Mouse (Mus musculus) lung, postnatal 14 days (tissue): ENCODE measurements at regions not wholly inside any gene's neighbourhood (a gene's known extent, or its start where the extent isn't known, plus 50 kb on each side); places are given as distances from the start of the nearest gene placed in this dataset.

Source experiments
- DNase-seq: peaks from one replicate; pipeline ENCODE4 v3.0.0; 2021

DNA sequence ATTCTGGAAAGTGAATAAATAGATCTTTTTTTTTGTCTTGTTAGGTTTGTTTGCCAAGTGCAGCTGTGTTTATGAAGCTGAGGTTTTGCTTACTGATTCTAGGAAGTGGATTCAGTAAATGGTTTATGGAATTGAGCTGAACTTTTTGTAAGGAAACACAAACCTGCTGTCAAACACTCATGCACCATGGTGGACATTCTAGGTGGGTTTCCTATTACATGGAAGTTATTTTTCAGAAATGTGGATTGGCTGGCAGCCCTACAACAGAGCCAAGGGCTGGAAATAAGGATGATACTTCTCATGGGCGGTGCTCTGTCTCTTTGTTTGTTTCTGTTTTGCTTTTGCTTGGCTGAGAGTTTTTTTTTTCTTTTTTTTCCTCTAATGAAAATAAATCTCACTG lies 508.5 kb upstream of the Kif2a start:
- peak; percentile 36 for DNase-seq

DNA sequence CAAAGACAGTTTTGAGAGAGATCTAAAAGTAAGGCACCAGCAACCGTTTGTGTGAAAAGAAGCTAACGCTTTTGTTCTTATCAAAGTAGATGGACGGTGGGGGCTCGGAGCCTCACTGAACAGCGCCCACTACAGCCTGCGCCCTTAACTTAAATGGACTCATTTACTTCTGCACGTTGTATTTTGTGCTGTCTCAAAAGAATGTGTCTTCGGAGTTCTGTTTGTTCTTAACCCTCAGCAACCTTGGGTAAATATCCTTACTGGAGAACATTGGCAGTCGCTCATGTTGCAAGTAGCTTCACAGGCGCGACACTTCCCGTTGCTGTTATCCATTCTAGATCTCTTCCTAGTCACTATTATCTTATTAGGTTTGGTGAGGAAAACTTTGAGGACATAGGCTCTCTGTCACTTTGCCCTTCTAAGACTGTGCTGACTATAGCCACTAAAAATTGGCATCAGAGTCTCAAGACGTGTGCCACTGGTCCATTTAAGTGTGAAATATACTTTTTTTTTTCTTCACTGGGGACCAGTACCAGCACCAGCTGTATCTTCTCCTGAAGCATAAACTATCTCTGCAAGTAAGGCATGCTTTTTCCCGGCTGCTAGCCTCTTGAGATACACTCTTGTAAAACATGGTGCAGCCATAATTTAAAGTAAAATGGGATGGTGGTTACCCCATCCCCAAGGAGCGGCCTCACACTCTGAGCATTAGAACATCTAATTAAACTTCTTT lies 507.0 kb upstream of the Kif2a start:
- DNase-seq, result peak; percentile 43

DNA sequence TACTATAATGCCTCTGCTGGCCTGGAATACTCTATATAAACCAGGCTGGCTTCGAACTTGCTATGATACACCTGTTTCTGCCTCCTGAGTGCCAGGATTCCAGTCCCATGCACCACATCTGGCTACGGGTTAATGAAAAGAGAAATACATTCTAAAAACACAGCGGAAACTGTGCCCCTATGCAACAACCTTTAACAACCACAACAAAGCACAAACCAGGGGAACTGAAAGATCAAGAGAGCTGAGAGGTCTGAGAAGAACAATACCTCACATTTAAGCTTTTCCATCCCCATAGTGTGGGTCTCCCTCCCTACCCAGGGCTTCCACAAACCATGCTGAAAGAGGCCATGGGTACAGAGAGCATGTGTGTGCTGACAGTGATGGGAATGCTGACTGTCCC lies 501.0 kb upstream of the Kif2a start:
- no peak for DNase-seq

DNA sequence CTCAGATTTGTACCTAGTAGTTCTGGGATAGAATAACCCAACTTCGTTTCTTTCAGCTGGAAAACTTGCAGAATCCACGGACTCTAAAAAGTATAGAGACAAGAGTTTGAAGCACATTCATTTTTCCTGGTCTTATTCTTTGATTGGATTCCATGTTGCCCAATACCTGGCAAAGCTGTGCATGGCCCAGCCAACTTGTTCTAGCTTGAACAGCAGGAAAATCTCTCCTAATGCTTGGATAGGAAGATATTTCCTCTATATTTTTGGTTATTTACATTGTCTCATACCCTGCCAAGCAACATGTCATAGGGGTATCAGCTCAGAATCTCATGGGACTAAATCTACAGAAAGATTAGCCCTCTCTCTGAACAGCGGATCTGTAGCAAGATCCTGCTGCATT lies 492.3 kb upstream of the Kif2a start:
- DNase-seq, result peak; percentile 15

DNA sequence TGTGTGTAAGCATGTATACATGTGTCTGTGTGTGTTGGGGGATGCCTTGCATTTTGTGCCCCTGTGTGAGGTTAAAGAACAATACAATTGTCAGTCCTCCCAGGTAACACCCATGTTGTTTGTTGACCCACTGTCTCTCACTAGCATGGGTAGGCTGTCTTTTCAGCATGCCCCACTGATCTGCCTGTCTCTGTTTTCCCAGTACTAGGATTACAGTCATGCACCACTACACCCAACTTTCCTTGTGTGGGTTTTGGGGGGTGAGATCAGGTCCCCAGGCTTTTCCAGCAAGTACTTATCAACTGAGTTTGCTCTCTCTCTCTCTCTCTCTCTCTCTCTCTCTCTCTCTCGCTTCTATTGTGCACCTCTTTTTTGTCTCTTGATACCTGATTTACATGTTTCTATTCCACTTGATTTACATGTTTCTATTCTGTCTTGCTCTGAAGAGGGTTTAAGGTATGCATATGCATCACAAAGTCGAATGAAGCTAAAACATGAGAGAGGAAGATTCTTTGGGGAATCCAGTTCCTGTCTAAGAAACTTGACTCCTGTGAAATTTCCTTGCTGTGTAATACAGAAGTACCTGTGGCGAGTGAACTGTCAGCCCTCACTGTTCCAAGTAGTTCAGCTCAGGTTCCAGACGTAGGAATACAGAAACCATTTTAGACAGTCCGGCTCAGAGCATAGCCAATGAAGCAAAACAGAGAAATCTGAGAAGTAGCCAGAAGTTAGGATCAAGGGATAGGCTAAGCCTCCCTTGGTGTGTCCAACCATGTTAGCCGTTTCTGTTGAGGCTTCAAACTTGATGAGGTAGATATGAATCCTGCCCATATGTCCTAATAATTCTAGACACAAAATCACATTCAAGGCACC lies 491.6 kb upstream of the Kif2a start:
- no peak for DNase-seq

DNA sequence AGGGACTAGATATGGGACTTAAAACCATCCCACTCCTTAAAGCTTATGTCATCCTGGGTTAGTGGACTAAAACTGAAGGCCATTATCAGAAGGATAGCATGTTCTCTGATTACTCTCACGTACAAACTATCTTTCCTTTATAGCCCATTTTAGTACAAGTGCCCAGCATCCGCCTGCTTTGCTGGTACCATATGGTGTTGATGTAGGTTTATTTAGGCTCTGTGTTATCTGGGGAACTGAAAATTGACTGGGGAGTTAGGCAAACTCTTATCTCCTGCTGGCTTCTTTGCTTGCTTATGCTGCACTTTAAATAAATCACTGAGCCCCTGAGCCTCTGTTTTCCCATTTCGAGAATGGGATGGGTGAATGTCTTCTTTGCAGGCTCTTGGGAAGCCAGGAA lies 485.4 kb upstream of the Kif2a start:
- no peak for DNase-seq

DNA sequence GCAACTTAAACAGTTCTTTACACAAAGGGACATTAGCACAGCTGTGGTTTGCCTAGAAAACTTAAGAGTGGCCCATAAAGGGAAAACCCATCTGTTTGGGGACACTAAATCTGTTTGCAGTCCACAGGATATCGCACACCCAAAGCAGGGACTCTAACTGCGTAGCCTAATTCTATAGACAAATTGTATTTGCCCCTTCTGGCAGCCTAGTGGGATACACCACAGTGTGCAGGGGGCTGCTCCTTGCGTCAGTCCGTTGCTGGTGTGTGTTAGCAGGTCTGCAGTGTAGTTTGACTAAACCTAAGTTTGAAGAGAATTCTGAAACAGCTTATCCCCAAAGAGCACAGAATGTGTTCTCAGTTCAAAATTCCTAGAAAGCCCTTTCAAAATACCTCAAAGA lies 484.9 kb upstream of the Kif2a start:
- DNase-seq, result no peak

DNA sequence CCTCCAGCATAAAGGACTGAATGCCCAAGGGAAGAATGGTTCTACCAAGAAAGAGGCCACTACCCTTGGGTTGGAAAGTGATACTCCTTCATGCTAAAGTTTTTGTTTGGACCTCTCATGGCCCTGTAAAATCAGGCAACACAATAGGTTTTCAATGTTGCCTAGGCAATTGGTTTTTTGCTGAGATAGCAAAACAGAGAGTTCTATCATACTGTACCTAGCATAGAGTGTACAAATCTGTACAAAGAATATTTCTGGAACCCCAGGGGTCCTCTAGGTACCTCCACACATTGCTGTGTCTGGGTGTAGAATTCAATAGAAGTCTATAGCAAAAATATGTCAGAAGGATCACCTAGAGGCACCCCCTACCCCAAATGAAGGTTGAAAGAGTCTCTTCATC lies 483.4 kb upstream of the Kif2a start:
- DNase-seq, result no peak

DNA sequence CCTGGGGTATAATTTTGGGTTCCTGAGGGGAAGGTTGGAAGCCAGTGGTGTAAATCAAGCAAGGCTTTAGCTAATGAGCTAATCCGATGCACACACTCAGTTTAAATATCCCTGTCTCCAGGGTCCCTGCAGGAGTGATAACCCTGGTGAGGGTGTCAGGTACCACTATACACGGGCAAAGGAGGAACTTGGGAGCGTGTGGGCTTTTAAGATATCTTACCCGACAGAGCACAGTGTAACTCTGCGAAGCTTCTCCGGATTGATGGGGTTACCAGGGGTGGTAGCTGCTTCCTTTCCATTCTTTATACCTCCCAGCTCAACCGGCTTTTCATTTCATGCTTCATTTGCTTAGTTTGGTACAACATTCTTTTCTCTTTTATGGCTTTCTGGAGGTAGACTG lies 480.3 kb upstream of the Kif2a start:
- DNase-seq, result no peak

DNA sequence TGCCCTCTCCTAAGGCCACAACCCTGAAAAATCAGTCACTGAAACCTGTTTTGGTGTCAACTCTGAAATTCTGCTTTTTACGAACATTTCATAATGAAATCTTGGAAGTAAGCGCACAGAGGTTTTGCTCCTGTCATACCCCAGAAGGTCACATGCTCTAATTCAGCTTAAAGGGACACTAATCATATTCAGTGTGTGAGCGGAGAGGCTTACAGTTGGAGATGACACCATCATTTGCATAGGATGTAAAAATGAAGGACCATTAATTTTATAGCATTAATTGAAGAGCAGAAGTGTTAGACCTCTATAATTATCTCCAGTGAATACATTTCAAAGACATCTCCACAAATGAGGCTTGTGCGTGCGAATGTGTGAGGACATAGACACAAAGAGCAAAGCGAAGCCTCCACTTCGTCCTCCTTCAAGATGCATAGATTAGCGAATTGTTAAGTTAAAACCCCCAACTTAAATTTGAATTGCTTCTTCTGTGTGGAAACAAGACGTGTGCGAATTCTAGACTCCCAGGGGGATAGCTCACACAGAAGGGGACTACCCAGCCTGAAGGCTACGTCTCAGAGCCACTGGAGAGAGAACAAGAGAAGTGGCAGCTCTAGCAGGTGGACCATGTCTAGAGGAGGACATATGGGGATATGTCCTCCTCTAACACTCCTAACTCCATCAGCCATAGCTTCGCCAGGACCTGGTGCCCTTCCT lies 479.0 kb upstream of the Kif2a start:
- no peak for DNase-seq

DNA sequence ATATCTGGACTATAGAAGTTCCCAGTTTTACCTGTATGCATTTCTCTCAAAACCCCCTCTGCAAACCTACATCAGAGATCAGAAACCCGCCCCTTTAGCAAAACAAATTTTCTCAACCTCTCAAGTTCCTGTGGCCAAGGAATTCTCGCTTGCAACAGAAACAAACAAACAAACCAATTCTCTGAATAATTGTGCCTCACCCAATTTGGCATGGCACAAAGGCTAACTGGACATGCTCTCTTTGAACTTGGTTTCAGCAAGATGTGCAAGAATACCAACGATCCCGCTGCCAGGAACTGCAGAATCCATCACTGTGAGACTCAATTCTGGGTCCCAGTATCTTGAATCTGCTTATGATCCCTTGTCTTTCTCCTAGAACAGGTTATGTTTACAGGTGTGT lies 477.4 kb upstream of the Kif2a start:
- no peak for DNase-seq

DNA sequence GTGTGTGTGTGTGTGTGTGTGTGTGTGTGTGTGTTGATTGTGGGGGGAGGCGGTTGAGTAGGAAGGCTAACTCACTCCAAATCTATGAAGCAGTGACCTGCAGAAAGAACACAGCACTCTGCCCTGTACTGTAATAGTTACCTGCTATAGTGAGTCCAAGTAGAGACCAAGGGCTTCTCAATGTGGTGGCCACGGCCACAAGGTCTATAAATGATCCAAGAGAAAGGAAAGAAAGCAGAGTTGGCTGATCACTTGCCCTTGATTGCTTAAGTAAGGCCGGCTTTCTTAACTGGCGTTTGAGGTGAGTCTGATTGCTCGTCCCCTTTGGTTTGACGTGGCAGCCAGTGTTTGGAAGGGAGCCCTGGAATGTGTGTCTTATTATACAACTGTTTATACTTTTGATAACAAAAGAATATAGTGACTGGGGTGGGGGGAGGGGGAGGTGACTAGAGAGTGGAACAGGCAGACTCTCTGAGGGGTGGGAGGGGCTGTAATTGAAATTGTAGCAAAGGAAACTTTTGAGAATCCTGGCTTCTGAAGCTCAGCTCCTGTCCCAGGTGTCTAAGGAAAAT lies 473.3 kb upstream of the Kif2a start:
- peak; percentile 61 for DNase-seq

DNA sequence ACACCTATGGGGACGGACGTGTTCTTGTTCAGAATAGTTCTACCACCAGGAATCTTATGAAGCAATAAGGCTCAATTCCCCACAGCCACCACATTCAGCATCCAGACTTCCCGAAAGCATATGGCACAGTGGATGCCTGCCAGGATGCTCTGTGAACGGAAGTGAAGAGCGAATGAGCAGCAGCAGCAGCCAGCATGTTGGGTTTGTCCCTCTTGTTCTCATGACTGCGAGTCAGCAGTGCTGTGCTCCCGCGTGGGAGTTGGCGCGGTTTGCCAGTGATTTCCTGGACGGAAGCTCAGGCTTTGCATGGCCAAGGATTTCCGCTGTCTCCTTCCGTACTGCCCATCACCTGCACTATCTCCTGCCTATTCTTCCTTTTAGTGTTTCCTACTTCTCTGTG lies 471.8 kb upstream of the Kif2a start:
- DNase-seq, result peak; percentile 69

DNA sequence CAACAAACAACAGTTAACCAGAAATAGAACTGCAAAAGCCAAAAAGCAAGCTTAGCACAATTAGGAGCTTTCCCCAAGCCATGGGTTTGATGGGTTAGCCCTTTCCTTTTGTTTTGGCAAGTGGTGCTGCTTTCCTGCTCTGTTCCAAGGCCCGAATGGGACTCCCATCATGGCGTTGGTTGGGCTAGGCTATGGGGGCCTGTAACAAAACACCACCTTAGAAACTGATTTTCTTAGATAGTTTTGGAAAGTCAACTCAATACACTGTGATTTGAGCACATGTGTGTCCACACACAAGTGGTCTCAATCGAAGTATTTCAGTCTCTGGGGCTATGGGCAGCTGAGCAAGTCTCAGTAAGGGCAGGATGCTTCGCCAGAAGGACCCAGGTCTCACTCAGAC lies 470.5 kb upstream of the Kif2a start:
- no peak for DNase-seq

DNA sequence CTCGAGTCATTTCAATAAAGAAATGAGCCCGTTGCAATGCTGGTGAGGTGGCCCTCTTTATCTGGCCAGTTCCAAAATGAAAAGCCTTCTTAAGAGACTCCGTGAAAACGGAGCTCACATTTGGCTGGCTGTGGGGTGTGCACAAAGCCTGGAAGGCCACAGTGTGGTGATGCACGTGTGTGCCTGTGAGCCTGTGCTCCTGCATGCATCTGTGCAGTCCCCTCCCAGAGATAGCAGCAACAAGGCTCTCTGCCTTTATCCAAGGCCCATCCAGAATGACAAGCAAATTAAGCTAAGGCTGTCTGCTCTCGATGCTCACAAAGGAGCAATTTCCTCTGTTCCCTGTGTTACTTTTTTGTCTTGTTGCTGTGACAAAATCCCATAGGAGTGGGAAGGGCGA lies 469.5 kb upstream of the Kif2a start:
- no peak for DNase-seq

DNA sequence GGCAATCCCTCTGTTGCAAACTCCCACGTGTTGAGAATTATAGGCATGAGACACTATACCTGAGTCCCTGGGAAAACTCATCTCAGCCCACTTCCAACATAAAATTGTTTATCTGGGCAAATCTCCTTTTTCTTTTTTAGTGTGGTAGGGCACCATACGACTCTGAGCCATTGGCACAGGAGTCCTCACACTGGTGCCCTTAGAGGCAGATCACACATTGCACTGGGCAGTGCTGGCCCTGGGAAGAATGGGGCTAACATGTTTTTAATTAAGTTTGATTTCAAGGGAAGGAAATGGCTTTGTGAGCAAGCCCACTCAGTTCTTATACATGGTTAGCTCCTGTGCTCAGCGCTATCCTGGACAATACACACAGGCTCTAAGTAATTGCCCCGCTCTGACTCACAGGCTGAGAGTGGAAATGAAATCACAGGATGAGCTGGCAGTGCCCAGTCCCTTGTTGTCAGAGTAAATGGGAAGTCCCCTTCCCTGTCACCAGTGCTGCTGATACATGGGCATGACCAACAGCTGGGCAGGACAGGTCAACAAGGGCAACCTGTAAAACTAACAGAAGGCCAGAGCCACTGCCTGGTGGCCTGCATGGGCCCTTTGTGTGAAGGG lies 463.6 kb upstream of the Kif2a start:
- no peak for DNase-seq

DNA sequence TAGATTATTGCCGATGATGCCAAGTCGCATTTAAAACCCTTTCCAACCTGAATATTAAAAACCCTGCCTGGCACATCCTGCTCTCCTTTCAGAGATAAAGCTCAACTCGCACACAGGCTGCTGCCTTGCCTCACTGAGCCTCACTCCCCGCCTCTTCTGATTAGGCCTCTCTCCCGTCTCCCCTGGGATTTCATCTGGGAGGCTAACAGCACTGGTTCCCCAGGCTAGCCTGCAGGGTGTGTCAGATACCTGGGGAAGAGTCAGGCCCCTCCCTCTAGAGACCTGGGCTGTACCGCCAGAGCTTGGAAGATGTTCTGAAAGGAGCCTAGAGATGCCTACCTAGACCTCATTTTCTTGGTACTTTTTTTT lies 462.7 kb upstream of the Kif2a start:
- DNase-seq, result no peak

DNA sequence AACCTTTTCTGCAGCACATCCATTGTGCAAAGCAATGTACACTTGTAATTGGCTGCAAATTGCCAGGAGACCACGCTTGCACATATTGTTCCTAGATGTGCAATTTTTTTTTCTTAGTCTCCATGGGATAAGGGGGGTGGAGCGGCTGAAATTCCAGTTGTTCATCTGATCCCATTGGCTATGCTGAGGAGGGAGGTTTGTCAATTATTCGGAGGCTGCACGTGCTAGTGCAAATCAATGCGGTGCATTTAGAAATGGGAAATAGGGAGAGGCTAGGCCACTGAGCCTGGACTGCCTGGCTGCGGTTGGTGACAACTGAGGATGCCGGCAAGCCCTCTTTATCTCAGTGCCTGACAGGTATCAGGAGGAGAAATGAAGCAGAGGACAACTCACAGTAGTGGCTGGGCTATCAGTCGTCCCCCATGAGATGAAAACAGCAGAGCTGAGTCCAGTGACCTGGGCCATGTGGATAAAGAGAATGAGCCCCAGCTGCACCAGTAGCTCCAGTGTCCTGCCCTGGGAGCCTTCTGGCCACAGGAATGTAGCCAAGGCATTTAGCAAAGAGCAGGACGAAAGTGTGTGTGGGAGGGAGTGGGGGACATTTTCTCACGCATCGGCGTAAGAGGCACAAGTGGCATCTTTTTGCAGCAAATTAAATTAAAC lies 462.2 kb upstream of the Kif2a start:
- DNase-seq, result no peak

DNA sequence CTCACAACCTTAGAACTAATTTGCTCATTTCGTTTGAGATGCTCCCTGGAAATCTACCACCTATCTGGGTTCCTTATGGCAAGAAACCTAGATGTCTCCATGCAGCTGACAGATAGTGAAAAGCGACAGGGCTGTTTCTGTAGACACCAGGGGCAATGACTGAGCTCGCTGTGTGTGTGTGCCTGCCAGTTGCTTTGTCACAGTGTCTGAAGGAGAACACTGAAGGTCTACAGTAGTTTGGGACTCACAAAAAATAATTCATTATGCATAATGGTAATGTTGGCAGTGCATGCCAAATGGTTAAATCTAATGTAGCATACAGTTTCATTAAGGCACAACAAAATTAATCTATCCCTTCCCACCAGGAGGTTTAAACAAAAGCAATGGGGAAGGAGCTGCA lies 453.2 kb upstream of the Kif2a start:
- DNase-seq, result no peak

DNA sequence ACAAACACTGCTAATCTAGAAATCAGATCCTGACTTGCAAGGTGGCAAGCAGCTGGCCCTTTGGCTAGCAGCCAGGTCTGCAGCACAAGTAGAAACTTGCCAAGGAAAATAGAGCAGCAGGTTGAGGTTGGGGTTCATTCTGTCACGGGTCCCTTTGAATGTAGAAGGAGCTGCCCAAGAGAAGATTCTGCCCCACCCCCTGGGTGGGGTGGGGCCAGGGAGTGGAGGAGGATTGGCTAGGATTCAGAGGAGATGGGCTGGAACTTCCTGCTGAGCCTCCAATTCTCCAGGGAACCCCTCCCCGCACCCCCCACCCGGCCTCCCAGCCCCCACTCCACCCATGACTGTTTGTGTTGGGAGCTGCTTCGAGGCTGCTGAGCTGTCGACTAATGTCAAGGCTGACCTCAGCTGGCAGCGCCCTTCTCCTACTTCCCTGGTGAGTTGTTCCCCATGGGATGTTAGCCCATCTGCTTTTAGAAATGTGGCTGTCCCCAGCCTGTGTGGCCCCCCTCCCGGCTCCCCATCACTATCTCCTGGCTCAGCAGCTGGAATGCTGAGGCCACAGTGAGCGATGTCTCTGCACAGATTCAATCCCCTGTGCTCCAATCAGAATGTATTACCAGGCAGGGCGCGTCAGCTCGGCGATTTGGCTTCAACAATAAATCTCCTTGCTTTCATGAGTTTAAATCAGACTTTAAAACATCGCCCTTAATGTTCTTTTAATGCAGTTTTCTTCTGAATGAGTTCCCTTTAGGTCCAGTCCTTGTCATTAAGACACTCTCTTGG lies 447.8 kb upstream of the Kif2a start:
- peak; percentile 51 for DNase-seq

DNA sequence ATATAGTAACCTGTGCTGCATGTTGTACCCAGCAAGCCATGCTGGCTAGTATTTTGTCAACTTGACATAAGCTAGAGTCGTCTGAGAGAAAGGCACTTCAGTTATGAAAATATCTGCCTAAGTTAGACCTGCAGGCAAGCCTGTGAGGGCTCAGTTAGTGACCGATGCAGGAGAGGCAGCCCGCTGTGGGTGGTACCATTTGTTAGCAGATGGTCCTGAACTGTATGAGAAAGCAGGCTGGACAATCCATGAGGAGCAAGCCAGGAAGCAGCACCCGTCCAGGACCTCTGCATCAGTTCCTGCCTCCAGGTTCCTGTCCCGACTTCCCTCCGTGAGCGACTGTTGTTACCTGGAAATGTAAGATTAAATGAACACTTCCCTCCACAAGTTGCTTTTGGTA lies 440.9 kb upstream of the Kif2a start:
- no peak for DNase-seq
